Mouse (Mus musculus) kidney, embryonic 15.5 days (tissue): ENCODE measurements around the gene Tent5d. TPM values are rescaled to one million over a fixed set of nuclear protein-coding genes. Genes with fewer than 3 reads are reported as not detected.

Source experiments
- ATAC-seq: fragments of 200-750 bp; cut with Nextera tagmentation; replicated peaks from 2 replicates; pipeline ENCODE4 v1.8.0; 2017; ENCODE audit warnings: moderate TSS enrichment; ENCODE audit not compliant: low FRiP score
- H3K27ac ChIP-seq: fragments of 300-500 bp; sonication (generic); 2 replicates; pipeline ENCODE4 v1.5.1; 2015; ENCODE audit warnings: mild to moderate bottlenecking, inconsistent platforms
- H3K27me3 ChIP-seq: fragments of 300-500 bp; sonication (generic); 2 replicates; pipeline ENCODE4 v1.6.1; 2015; ENCODE audit warnings: inconsistent platforms
- H3K36me3 ChIP-seq: fragments of 300-500 bp; sonication (generic); 2 replicates; pipeline ENCODE4 v1.6.1; 2015; ENCODE audit warnings: inconsistent platforms
- H3K4me1 ChIP-seq: fragments of 300-500 bp; sonication (generic); 2 replicates; pipeline ENCODE4 v1.6.1; 2015; ENCODE audit warnings: inconsistent platforms
- H3K4me2 ChIP-seq: fragments of 300-500 bp; sonication (generic); 2 replicates; pipeline ENCODE4 v1.6.1; 2015; ENCODE audit warnings: moderate library complexity, mild to moderate bottlenecking, inconsistent platforms
- H3K4me3 ChIP-seq: fragments of 300-500 bp; sonication (generic); replicated peaks from 2 replicates; pipeline ENCODE4 v1.5.1; 2015; ENCODE audit warnings: mild to moderate bottlenecking, inconsistent platforms
- H3K9ac ChIP-seq: fragments of 300-500 bp; sonication (generic); 2 replicates; pipeline ENCODE4 v1.6.1; 2015; ENCODE audit warnings: mild to moderate bottlenecking, inconsistent platforms
- H3K9me3 ChIP-seq: fragments of 300-500 bp; sonication (generic); replicated peaks from 2 replicates; pipeline ENCODE4 v1.6.1; 2016; ENCODE audit warnings: inconsistent platforms
- WGBS: fragments of 180-500 bp; shearing (Covaris S2); methylation state at CpG from one replicate; pipeline ENCODE4 v1.1.7; 2015; ENCODE audit warnings: mixed read lengths; 5-methylcytosine and 5-hydroxymethylcytosine counted together
- polyA plus RNA-seq: library from polyadenylated mRNA; unstranded; fragments of >200 nt; fragmentation: Nextera tagmentation; extraction: Ambion mirVana; gene quantifications from 2 replicates; pipeline ENCODE4 v1.2.1, GENCODE M21; 2015

The Tent5d gene
- polyA plus RNA-seq: 0.21 and 0.40 TPM in 2 replicates

GRCm38 (mm10) chrX:107792290-107792689 is at the start of gene Tent5d:
TSS of gene Tent5d (plus strand) at chrX:107792590.
- no peaks in the 10 kb centered on the region for H3K36me3 ChIP-seq
- no peak within 1 kb of the TSS for H3K4me2 ChIP-seq
- H3K9ac ChIP-seq: no peak within 1 kb of the TSS
- H3K4me3 ChIP-seq: no peak within 1 kb of the TSS
- whole genome bisulfite sequencing: 76% methylated on average over 1 of the region's 1 CpGs
- H3K4me1 ChIP-seq: no peaks in the 10 kb centered on the region
- no peaks in the 10 kb centered on the region for H3K27me3 ChIP-seq
- no peaks in the 10 kb centered on the region for H3K9me3 ChIP-seq
- no peak for ATAC-seq
- no peak within 1 kb of the TSS for H3K27ac ChIP-seq

- WGBS: 21% methylated on average over 3 of the region's 3 CpGs
- Histone ChIP-seq H3K4me1 (no peaks in the 10 kb centered on the region), H3K27me3 (no peaks in the 10 kb centered on the region), H3K36me3 (no peaks in the 10 kb centered on the region), H3K4me3 (no peak overlapping the region), H3K27ac (no peak overlapping the region), H3K9me3 (no peaks in the 10 kb centered on the region), H3K4me2 (no peak overlapping the region), H3K9ac (no peak overlapping the region)
- ATAC-seq: no peak
Observed at GRCm38 (mm10) chrX:107767896-107768295, 24.5 kb upstream of the Tent5d start.

DNA sequence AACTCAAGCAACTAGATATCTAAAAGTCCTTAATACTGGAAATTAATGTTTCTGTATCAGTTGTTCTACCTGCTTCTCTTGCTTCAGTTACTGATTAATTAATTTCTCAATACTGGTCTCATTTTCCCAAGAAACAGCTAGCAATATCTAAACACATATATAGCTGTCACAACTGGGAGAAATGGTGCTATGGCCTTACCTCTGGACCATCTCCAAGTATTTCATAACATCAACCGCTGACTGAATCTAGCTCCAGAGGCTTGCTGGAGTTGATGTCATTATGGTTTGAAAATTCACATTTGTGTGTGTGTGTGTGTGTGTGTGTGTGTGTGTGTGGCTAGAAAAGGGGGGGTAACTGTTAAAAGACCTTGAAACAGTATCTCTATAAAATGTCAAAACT is 2.3 kb upstream of the Tent5d start:
- Histone ChIP-seq H3K4me3 (no peak overlapping the region), H3K27me3 (no peaks in the 10 kb centered on the region), H3K9ac (no peak overlapping the region), H3K4me2 (no peak overlapping the region), H3K36me3 (no peaks in the 10 kb centered on the region), H3K9me3 (no peaks in the 10 kb centered on the region), H3K27ac (no peak overlapping the region), H3K4me1 (no peaks in the 10 kb centered on the region)
- WGBS: 96% methylated on average over 1 of the region's 1 CpGs
- no peak for ATAC-seq

DNA sequence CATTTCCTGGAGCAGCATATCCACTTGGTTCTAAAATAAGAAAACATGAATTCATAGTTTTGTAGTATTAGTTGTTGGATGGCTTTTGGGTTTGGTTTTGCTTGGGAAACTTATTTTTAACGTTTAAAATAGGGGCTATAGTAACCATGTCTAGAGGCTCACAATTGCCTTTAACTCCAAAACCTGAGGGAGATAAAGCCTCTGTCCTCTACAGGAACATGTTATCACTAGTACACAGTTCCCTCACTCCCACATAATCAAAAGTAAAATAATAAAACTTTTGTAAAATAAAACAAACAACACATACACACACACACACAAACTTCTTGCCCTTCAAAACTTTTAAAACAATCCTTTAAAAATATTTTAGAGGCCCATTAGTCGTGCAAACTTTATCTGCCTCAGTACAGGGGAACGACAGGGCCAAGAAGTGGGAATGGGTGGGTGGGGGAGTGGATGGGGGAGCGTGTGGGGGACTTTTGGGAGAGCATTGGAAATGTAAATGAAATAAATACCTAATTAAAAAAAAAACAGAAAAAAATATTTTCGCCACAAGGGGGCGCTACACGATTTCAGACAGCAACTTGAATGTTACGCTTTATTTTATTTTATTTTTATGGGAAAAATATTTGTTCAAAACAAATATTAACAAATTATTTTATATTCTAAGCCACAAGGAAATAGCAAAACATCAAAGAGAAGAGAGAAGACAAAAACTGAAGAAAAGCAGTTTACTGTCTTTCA is 1.5 kb upstream of the Tent5d start:
- H3K4me3 ChIP-seq: no peak overlapping the region
- ATAC-seq: no peak
- no peak overlapping the region for H3K9ac ChIP-seq
- WGBS: 26% methylated on average over 8 of the region's 8 CpGs
- no peaks in the 10 kb centered on the region for H3K9me3 ChIP-seq
- H3K4me2 ChIP-seq: no peak overlapping the region
- H3K4me1 ChIP-seq: no peaks in the 10 kb centered on the region
- no peak overlapping the region for H3K27ac ChIP-seq
- no peaks in the 10 kb centered on the region for H3K36me3 ChIP-seq
- no peaks in the 10 kb centered on the region for H3K27me3 ChIP-seq

GRCm38 (mm10) chrX:107795785-107796184 is 3.4 kb downstream of the Tent5d start:
- 50% methylated on average over 1 of the region's 1 CpGs for WGBS
- Histone ChIP-seq H3K4me3 (no peak overlapping the region), H3K27me3 (no peaks in the 10 kb centered on the region), H3K9ac (no peak overlapping the region), H3K9me3 (no peaks in the 10 kb centered on the region), H3K4me2 (no peak overlapping the region), H3K36me3 (no peaks in the 10 kb centered on the region), H3K4me1 (no peaks in the 10 kb centered on the region), H3K27ac (no peak overlapping the region)
- ATAC-seq: no peak

DNA sequence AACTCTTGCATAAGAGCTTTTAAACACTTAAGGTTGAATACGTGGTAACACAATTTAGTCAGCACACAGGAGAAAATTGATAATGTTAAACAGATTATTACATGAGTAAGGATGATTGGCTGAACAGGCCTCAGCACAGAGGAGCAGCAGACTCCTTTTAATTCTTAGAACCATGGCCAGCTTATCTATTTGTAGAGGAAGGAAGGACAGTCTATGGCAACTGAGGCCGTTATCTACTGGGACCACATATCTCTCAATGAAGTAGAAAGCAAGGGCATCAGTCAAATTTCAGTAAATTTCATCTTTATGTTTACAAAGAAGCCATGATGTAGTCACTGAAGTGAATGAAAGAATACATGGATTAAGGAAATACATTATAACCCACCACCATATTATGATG is 4.5 kb downstream of the Tent5d start:
- ATAC-seq: no peak
- no peak overlapping the region for H3K9ac ChIP-seq
- H3K27me3 ChIP-seq: no peaks in the 10 kb centered on the region
- H3K4me1 ChIP-seq: no peaks in the 10 kb centered on the region
- no peak overlapping the region for H3K4me3 ChIP-seq
- 91% methylated on average over 2 of the region's 2 CpGs for WGBS
- H3K9me3 ChIP-seq: no peaks in the 10 kb centered on the region
- no peaks in the 10 kb centered on the region for H3K36me3 ChIP-seq
- no peak overlapping the region for H3K27ac ChIP-seq
- H3K4me2 ChIP-seq: no peak overlapping the region

- ATAC-seq: no peak
- Histone ChIP-seq H3K4me2 (no peak overlapping the region), H3K4me3 (no peak overlapping the region), H3K36me3 (no peaks in the 10 kb centered on the region), H3K9ac (no peak overlapping the region), H3K4me1 (no peaks in the 10 kb centered on the region), H3K9me3 (no peaks in the 10 kb centered on the region), H3K27ac (no peak overlapping the region), H3K27me3 (no peaks in the 10 kb centered on the region)
Observed at GRCm38 (mm10) chrX:107812120-107812519, 19.7 kb downstream of the Tent5d start.

- Histone ChIP-seq H3K27me3 (no peaks in the 10 kb centered on the region), H3K27ac (0 out of 2 replicates have a peak overlapping the region, but pooled peaks have one; percentile 56), H3K9me3 (no peaks in the 10 kb centered on the region), H3K36me3 (no peaks in the 10 kb centered on the region), H3K4me2 (peak overlapping the region; percentile 57), H3K4me1 (no peaks in the 10 kb centered on the region), H3K4me3 (peak overlapping the region; percentile 59), H3K9ac (peak overlapping the region; percentile 55)
- WGBS: 22% methylated on average over 32 of the region's 32 CpGs
- ATAC-seq: peak; percentile 41
Observed at GRCm38 (mm10) chrX:107815502-107816217, 23.3 kb downstream of the Tent5d start.

GRCm38 (mm10) chrX:107816218-107816554 is 23.8 kb downstream of the Tent5d start, which contains the start of gene 2610002M06Rik:
TSS of gene 2610002M06Rik (minus strand) at chrX:107816334.
- no peaks in the 10 kb centered on the region for H3K27me3 ChIP-seq
- ATAC-seq: peak; percentile 98
- 28% methylated on average over 28 of the region's 28 CpGs for WGBS
- 0 out of 2 replicates have a peak within 1 kb of the TSS, but pooled peaks have one; percentile 56 for H3K27ac ChIP-seq
- H3K9me3 ChIP-seq: no peaks in the 10 kb centered on the region
- no peaks in the 10 kb centered on the region for H3K36me3 ChIP-seq
- H3K4me2 ChIP-seq: peak within 1 kb of the TSS; percentile 57
- peak within 1 kb of the TSS; percentile 59 for H3K4me3 ChIP-seq
- H3K4me1 ChIP-seq: no peaks in the 10 kb centered on the region
- peak within 1 kb of the TSS; percentile 55 for H3K9ac ChIP-seq

GRCm38 (mm10) chrX:107816726-107817125 is 24.3 kb downstream of the Tent5d start:
- no peaks in the 10 kb centered on the region for H3K36me3 ChIP-seq
- H3K9me3 ChIP-seq: no peaks in the 10 kb centered on the region
- H3K4me1 ChIP-seq: no peaks in the 10 kb centered on the region
- peak overlapping the region; percentile 59; the same call in 1 of the 2 replicates for H3K4me3 ChIP-seq
- H3K27me3 ChIP-seq: no peaks in the 10 kb centered on the region
- H3K4me2 ChIP-seq: peak overlapping the region; percentile 57
- no peak; the same call in 1 of the 2 replicates for ATAC-seq
- H3K9ac ChIP-seq: no peak overlapping the region
- H3K27ac ChIP-seq: no peak overlapping the region
- 72% methylated on average over 6 of the region's 6 CpGs for WGBS

DNA sequence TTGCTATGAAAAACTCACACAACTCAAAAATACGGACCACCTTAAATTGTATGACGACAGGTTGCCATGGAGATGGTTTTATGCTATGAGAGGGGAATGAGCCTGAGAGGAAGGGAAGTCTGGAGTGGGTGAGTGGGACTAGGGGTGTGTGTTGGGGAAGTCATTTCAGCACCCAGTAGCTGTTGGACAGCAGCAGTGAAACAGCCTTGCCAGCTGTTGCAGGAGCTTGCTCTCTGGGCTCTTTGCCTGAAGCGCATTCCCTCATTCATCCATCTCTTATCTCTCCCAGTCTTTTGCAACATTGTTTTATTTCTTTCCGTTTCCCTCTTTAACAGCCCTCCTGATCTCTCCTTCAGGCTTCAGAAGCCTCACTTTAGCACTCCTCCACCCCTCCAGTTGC is 65.8 kb downstream of the Tent5d start:
- Histone ChIP-seq H3K4me3 (no peak overlapping the region), H3K9ac (no peak overlapping the region), H3K4me2 (no peak overlapping the region), H3K9me3 (no peaks in the 10 kb centered on the region), H3K27me3 (0 out of 2 replicates have a peak, but pooled peaks cover 4% of the 10 kb centered on the region), H3K36me3 (no peaks in the 10 kb centered on the region), H3K4me1 (no peaks in the 10 kb centered on the region), H3K27ac (no peak overlapping the region)
- 26% methylated on average over 4 of the region's 4 CpGs for WGBS
- ATAC-seq: no peak
